Mouse (Mus musculus) urinary bladder, adult 2 months (tissue): ENCODE data around the gene Rad23b. TPM values are rescaled to one million over a fixed set of nuclear protein-coding genes. Genes with fewer than 3 reads are reported as not detected.
A peak's percentile ranks its signal among the peaks of the same experiment; 100 is the strongest.
"Not testable (repeated sequence)": the region's sequence is repeated elsewhere in the genome, so short reads cannot be mapped to it uniquely, and the experiment has no call there.

Source experiments
- DNase-seq: peaks from one replicate; pipeline ENCODE4 v3.0.0; 2022; ENCODE audit warnings: low spot score
- polyA plus RNA-seq: library from polyadenylated mRNA; depleted of rRNA; stranded (reverse); fragments of >200 nt; gene quantifications from 2 replicates; pipeline ENCODE4 v1.2.3, GENCODE M21; 2012; rRNA removed

The Rad23b gene
- 107 and 114 TPM in 2 replicates for polyA plus RNA-seq

DNA sequence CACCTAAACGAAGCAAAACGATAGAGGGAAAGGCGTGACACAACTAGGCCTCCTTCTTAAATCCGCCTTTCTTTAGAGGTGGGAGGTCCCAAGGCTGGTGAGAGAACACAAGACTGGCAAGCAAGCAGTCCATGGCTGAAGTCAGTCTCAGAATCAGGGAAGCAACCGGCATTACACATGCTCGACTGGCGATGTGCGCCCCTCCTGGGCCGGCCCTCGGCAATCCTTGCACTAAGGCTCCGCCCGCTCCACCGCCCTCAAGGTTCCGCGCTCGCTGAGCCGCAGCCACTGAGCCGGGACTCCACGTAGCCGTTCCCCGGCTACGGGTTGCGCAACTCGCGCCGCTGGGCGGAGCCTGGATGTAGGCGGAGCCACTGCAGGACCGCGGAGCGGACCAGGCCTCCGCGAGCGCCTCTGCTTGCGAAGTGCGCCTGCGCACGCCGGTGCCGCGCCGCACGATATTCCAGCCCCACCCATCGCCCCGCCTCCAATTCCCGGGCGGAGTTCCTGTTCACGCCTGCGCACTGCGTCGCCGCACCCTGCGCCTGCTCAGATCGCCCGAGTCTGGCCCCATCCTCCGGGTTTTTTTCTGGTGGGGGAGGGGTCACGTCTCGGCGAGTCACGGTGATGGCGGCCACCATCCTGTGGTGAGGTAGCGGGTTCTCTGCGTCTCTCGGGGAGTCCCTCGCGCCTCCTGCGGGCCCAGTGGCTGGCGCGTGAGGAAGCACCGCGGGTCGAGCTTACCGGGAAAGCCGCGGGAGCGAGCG, at the start of gene Rad23b:
Rad23b (plus strand) TSS at position 592 of the 767 bp plus-strand sequence.
- peak; percentile 100 for DNase-seq

DNA sequence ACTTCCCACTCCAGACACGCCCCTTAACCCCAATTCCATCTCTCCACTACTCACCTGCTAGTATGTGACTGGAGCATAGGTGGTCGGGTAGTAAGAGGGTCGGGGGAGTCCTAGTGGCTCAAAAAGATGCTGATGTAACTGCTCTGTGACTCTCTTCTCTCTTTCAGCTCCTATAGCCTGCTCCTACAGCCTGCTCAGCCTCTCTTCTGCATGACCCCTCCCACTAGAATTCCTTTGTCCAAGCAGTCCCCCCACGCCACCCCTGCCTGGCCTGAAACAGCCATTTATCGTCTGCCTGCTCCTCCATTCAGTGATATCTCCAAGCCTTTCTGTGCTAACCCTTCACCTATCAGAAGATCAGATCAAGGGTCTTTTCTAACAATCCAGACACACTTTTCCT, 45.7 kb upstream of the Rad23b start:
- no peak for DNase-seq

DNA sequence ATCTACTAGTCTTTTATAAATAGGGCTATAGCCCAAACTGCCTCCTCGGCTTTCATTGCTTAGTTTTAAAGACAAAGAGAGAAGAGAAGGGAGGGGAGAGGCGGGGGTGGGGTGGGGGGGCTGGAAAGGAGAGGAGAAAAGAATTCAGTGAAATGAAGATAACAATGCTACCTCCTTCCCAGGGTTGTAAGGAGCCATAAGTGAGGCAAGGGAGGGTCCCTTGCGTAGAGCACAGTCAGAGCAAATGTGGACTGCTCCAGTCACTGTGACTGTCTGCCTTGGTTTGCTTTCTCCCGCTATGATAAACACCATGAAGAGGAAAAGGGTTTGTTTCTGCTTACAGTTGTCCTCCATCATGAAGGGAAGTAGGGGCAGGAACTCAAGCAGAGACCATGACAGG, 43.2 kb upstream of the Rad23b start:
- no peak for DNase-seq

DNA sequence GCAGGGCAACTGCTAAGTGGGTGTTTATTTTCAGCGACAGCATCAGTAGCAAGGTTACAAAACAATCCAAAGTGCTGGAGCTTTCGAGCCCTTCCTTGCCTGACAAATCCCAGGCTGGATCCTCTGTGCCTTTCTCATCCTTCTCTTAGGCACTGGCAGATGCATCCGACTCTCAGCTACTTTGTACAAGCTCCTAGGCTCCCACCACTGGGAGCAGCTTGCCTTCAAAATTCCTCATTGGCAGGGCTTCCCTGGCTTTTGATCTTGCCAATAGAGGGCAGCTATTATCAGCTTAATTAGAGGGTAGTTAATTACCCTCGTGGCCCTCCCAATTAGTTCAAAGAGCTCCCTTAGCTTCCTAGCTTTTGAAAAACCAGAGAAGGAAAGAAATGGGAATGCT, 33.1 kb upstream of the Rad23b start:
- no peak for DNase-seq

DNA sequence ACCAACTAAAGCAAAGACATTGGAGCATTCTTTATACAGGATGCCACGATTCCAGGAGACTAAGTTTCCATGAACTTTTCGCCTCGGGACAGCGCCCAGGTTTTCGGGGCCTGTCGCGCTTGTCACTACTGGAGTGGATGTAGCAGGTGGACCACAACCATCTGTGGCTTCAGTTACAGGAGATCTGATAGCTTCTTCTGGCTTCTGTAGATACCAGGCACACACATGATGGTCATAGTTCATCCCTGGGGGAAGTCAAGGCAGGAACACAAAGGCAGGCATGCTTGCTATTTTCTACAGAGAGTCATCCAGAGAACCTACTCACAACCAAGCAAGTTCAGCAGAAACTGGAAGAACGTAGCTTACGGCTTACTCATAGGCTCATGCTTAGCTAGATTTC, 31.5 kb upstream of the Rad23b start:
- DNase-seq, result not testable (repeated sequence)

DNA sequence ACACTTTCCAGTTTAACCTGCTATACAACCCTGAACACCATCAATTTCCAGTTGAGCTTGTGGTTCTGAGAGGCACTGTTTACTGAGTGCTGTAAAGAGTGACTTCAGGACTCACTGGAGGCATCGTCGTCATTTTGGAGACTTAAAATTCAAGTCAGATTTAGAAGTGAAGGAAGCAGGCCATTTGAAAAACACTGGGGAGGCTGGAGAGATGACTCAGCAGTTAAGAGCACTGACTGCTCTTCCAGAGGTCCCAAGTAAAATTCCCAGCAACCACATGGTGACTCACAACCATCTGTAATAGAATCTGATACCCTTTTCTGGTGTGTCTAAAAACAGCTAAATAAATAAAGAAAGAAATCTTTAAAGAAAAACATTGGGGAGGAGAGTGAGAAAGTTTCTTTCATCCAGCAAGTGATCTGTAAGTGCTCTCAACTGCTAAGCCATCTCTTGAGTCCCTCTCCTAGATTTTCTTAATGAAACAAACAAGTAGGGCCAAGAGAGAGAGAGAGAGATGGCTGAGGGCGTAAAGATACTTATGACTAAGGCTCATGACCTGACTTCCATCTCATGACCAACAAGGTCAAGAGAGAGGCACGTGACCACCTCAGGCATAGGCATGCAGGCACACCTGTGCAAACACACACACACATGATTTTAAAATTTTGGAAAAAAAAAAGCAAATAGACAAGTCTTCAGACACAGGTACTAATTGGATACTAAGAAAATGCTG, 23.9 kb upstream of the Rad23b start:
- DNase-seq, result no peak

DNA sequence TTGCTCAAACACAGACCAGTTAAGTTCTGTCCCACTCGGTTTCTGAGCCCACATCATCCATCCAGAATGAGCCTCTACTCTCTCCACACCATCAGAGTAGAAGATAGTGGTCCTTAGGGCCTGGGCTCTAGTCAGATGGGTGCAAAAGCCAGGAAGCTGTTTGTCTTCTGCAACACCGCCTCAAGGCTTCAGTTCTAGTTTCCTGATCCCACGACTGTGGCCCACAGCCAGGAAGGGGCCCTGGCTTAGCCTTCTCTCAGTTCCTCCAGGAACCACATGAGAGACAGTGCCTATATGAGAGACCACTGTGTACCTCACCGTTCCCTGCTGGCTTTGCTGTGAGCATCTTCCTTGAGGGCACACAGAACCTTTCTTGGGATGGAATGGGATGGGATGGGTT, 22.3 kb upstream of the Rad23b start:
- DNase-seq, result no peak

DNA sequence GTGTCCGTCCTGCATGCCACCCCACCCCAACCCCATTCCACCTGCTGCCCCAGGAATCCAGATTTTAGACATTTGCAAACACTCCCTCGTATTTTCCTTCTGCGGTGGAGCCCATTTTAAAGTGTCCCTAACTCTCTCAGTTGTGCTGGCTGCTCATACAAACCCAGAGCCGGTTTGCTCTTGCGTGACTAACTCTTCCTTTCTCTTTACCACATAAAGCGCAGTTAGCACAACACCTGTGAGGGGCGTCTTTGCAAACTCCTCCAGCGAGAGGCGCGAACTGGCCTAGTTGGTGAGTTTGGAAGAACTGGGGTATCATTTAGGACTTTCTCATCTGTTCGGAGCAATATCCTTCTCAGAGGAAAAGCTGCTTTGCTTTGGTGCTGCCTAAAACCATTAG, 21.4 kb upstream of the Rad23b start:
- DNase-seq, result no peak

DNA sequence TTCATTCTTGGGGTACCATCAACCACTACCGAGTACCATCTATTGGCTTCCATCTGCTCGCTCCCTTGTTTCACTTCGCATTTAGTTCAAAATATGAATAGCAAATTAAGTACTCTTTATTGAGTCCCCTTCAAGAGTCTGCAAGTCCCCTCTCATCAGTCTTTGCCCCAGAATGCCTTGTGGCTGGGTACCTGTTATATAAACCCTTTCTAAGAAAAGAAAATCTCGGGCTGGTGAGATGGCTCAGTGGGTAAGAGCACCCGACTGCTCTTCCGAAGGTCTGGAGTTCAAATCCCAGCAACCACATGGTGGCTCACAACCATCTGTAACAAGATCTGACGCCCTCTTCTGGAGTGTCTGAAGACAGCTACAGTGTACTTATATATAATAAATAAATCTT, 20.9 kb upstream of the Rad23b start:
- not testable (repeated sequence) for DNase-seq

DNA sequence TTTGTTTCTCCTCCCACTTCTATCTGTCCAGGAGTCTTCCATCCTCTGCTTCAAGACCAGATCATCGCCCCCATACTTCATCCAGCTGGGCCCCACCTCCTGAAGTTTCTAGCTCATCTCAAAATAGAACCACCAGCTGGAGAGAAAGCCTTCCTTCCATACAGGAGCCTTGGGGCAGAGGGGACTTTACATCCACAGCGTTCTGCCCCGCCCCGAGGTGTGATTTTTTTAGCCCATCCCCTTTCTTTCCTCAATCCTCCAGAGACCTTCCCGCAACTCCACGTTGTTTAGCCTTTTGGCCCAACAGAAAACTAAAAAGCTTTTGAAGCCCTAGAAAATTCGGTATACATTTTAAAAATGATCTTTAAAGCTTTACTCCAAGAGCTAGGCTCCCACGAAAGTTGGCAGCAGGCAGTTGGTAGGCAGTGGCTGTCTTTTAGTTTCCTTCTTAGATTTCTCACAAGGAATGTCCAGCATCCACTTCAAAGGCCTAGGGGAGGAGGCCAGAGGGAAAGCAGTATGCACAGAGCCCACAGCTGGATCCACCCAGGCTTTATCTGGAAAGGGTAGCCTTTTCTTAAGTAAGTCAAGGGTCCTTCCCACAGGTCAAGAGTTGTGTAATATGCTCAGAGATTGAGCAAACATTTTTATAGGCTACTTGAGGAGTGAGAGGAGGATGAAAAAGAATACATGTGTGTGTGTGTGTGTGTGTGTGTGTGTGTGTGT, 20.1 kb upstream of the Rad23b start:
- DNase-seq, result no peak

DNA sequence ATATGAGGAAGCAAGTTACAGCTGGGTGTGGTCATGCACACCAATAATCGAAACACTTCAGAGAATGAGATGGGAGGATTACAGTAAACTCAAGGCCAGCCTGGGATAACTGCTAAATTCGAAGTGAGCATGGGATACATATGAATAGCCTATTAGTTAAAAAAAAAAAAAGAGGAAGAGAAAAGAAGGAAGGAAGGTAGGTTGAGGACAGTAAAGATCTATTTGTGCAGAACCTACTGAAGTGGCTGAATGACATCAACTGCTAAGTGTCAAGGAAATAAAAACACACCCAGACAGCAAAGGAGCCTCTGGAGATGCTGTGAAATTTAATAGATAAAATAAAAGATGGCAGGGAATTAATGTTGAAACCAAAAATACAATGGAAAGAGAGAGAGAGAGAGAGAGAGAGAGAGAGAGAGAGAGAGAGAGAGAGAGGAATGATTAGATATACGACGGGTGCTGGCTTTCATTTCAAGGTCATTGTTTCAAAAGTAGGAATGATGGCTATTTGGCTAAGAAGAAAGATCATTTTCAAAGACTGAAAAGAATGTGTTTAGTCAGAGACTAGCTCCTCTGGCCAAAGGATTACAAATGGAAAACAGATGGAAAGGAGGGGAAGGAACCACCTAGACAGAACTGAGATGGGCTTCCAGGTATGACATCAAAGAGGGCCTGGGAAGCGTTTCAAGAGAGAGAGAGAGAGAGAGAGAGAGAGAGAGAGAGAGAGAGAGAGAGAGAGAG, 14.6 kb upstream of the Rad23b start:
- DNase-seq, result no peak

DNA sequence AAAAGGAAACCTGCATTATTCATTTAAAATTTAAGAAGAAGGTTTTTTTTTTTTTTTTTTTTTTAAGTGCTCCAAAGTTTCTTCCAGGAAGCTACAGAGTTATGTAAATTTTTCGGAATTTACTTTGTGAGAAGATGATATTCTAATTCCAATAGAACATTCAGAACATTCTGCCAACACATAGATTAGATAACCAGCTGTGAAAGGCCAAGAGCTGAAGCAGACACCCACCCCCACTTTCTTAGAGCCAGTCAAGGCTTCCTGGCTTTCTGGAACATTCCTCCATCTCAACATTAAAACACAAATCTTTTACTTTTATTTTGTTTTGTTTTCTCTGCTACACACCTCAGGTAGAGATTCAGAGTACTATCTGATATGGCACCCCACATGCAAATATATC, 10.9 kb upstream of the Rad23b start:
- no peak for DNase-seq

DNA sequence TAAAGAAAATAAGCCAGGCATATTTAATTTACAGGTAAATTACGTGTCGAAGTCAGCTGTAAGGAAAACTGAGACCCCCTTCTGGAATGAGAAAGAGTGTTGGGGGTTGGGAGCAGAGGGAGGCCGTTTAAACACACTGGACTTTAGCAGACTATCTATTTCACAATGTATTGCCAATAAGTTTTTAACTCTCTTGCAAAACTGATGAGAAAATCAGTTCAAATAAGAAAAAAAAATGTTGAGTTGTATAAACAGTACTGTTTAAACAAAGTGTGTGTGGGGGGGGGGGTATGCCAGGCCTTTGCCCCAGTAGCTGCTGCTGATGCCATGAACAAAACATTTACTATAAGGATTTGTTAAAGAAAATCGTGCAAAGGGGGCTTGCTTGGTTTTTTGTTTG, 10.5 kb upstream of the Rad23b start:
- DNase-seq, result no peak

DNA sequence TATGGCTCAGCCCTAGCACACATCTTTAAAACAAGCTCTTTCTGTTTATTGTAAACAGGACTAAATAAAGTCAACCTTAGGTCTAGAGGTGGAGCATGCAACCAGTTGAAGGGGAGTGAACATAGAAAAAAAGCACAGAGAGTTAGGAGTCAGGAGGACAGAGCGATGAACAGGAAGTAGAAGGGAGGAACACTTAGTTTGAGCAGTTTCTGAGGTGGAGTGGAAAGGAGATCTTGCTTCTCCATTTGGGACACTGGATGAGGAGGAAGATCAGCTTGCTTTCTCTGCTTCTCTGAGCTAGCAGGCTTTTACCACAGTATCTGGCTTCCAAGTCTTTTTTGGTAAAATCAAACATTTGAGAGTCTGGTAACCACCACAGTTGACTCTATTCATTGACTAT, 8.0 kb upstream of the Rad23b start:
- DNase-seq, result no peak

DNA sequence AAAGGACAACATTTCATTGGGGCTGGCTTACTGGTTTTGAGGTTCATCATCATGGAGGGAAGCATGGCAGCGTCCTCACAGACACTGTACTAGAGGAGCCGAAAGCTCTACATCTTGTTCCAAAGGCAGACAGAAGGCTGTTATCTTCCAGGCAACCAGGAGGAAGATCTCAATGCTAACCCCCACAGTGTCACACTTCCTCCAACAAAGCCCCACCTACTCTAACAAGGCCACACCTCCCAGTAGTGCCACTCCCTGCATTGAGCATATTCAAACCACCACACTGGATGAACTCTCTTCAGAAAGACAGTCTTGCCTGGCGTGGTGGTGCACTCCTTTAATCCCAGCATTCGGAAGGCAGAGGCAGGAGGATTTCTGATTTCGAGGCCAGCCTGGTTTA, 7.2 kb upstream of the Rad23b start:
- DNase-seq, result no peak

DNA sequence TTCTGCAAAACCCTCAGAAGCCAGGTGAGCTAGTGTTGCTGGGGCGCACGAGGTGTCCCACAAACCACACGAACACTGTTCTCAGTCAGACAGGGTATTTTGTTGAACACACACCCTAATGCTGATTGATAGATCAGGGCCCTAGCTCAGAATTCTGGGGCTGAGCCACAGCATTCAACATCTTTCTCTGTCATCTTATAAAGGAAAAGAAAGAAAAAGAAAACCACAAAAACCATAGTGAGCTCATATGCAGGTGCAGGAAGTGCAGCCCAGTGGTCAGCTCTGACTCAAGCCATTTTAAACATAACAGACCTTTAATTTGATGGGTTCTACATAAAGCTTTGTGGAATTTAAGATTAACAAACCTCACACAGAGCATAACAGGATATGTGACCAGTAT, 6.6 kb upstream of the Rad23b start:
- DNase-seq, result no peak

DNA sequence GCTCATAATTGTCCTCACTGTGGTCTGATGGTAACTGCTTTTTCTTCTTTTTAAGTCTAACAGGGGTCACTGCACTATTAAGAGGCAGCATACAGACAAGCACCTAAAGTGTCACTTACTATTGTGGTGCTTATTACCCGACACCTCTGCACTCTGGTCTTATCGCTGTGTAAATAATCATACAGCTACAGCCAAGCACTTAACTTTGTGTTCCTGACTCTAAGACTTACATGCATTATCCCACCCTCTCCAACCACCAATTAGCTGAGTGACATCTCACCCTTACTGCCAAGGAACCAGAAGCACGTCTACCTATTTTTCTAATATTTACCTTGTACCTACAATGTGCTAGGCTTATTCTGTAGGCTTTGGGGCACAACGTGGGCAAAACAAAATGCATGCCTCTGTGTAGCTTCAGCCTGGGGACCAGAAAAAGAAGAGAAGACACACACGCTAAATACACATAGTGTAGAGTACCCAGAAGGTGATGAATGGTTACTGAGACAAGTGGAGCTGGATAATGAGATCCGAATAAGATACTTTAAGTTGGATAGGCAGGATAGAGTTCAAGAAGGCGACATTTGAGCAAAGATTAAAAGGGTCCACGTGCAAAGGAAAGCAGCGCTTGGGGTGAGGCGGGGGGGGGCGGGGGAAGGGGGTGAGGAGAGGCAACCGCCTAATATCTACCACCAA, 938 bp upstream of the Rad23b start:
- no peak for DNase-seq

DNA sequence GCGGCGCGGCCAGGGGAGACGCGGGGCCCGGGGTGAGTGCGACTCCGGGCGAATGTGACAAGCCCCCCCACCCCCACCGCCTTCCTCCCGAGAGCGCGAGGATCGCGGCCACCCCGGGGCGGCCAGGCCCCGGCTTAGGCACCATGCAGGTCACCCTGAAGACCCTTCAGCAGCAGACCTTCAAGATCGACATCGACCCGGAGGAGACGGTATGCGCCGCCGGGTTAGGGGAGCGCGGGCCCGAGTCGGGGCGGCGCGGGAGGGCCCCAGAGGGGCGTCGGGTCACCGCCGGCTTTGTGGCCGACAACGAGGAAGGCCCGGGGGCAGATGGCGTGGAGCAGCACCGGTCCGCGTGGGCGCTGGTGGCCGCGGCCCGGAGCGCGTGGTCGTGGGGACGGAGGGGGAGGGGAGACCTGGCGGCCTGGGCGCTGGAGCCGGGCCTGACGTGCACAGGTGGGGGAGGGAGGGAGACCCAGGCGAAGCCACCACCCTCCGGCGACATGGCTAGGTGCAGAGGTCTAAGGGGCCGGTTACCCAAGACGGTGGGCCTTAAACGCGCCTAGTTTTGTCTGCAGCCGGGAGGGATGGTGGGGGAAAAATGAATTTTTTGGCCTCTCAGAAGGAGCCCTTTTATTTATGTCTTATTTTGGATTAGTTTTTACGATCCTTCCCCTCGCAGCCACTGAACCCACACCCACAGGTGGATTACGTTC, 532 bp downstream of the Rad23b start:
- no peak for DNase-seq

DNA sequence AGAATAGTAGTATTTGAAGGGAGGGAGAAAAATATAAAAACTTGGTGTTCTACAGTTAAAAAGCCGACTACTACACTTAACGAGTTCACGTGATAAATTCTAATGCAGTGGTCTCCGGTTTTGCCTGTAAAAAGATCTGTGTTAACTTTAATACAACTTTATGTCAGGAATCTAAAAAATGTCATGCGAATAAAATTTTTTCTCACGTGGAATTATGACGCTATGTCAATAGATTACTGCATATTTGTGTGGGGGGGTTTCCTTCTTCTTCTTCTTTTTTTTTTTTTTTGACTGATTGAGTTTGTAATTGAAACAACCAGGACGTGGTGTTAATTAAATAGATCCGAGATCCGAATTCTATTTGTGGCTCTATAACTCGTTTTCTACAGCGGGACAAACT, 1.2 kb downstream of the Rad23b start:
- DNase-seq, result no peak

DNA sequence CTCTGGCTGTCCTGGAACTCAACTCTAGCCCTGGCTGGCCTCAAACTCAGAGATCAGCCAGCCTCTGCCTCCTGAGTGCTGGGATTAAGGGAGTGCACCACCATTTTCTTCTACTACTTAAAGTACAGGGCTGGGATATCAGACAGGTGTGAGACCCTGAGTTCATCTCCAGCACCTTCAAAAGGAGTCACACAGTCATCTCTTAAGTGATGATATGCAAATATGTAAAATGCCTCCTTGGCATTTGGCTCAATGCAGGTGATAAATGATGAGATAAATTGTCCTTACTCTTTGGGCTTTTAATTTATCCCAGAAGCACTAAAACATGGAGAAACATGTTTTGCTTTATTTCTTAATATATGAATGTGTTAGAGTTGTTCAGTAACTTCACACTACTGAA, 2.0 kb downstream of the Rad23b start:
- no peak for DNase-seq

DNA sequence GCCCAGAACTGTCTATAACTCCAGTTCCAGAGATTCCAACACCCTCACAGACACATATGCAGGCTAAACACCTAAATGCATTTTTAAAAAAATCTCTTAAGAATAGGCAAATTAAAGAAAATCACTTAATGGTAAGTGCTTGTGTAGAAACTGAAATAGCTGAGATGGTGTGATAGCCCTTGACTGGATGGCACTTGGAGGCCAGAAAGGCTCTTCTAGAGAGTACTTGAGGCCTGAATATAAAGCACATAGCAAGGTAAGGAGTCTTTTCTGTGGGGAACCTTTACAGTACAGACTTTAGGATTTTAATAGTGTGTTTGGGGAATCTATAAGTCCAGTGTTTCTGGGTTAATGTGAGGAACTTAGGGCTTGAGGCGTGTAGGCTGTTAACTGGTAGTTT, 4.2 kb downstream of the Rad23b start:
- DNase-seq, result no peak
